Mouse (Mus musculus) hindbrain, embryonic 13.5 days (tissue): ENCODE results near the gene Ccnq. TPM values are rescaled to one million over a fixed set of nuclear protein-coding genes. Genes with fewer than 3 reads are reported as not detected.

Experiments used
- ATAC-seq: fragments of 200-750 bp; cut with Nextera tagmentation; 2 replicates; pipeline ENCODE4 v1.8.0; 2017; ENCODE audit warnings: moderate TSS enrichment; ENCODE audit not compliant: low FRiP score
- H3K27ac ChIP-seq: fragments of 300-500 bp; sonication (generic); 2 replicates; pipeline ENCODE4 v1.5.1; 2015; ENCODE audit warnings: inconsistent platforms, mild to moderate bottlenecking, moderate library complexity
- H3K27me3 ChIP-seq: fragments of 300-500 bp; sonication (generic); 2 replicates; pipeline ENCODE4 v1.6.1; 2015; ENCODE audit warnings: mild to moderate bottlenecking, inconsistent platforms
- H3K36me3 ChIP-seq: fragments of 300-500 bp; sonication (generic); 2 replicates; pipeline ENCODE4 v1.6.1; 2015; ENCODE audit warnings: mild to moderate bottlenecking, inconsistent platforms
- H3K4me1 ChIP-seq: fragments of 300-500 bp; sonication (generic); replicated peaks from 2 replicates; pipeline ENCODE4 v1.6.1; 2015; ENCODE audit warnings: inconsistent platforms
- H3K4me2 ChIP-seq: fragments of 300-500 bp; sonication (generic); 2 replicates; pipeline ENCODE4 v1.6.1; 2015; ENCODE audit warnings: inconsistent platforms, mild to moderate bottlenecking, moderate library complexity
- H3K4me3 ChIP-seq: fragments of 300-500 bp; sonication (generic); 2 replicates; pipeline ENCODE4 v1.5.1; 2015; ENCODE audit warnings: mild to moderate bottlenecking, inconsistent platforms
- H3K9ac ChIP-seq: fragments of 300-500 bp; sonication (generic); 2 replicates; pipeline ENCODE4 v1.6.1; 2015; ENCODE audit warnings: mild to moderate bottlenecking, inconsistent platforms
- H3K9me3 ChIP-seq: fragments of 300-500 bp; sonication (generic); 2 replicates; pipeline ENCODE4 v1.6.1; 2016; ENCODE audit warnings: inconsistent platforms
- WGBS: fragments of 180-500 bp; shearing (Covaris S2); methylation state at CpG from one replicate; pipeline ENCODE4 v1.1.7; 2015; 5-methylcytosine and 5-hydroxymethylcytosine counted together
- microRNA-seq: library from miRNA; unstranded; fragments of <30 nt; microRNA quantifications from one replicate; pipeline ENCODE4, GENCODE M21; 2016
- polyA plus RNA-seq: library from polyadenylated mRNA; unstranded; fragments of >200 nt; fragmentation: Nextera tagmentation; extraction: Ambion mirVana; gene quantifications from 2 replicates; pipeline ENCODE4 v1.2.1, GENCODE M21; 2015

Ccnq gene
- polyA plus RNA-seq, 1 experiment from 2014 or later = 28.3 TPM

GRCm38 (mm10) chr11:78726366-78726765 lies 25.2 kb downstream of the Ccnq start:
- Histone ChIP-seq H3K9ac (no peak overlapping the region), H3K27me3 (0 out of 2 replicates have a peak, but pooled peaks cover 4% of the 10 kb centered on the region), H3K9me3 (no peaks in the 10 kb centered on the region), H3K4me3 (no peak overlapping the region), H3K27ac (no peak overlapping the region), H3K36me3 (no peaks in the 10 kb centered on the region), H3K4me2 (no peak overlapping the region), H3K4me1 (no peaks in the 10 kb centered on the region)
- no peak for ATAC-seq
- 86% methylated on average over 3 of the region's 3 CpGs for WGBS

GRCm38 (mm10) chr11:78724792-78725191 lies 26.7 kb downstream of the Ccnq start:
- H3K27me3 ChIP-seq = no peaks in the 10 kb centered on the region
- H3K4me3 ChIP-seq = no peak overlapping the region
- ATAC-seq = no peak
- H3K4me1 ChIP-seq = no peaks in the 10 kb centered on the region
- no peak overlapping the region for H3K9ac ChIP-seq
- H3K4me2 ChIP-seq = no peak overlapping the region
- no peaks in the 10 kb centered on the region for H3K36me3 ChIP-seq
- no peaks in the 10 kb centered on the region for H3K9me3 ChIP-seq
- H3K27ac ChIP-seq = no peak overlapping the region
- WGBS = 89% methylated on average over 1 of the region's 1 CpGs

GRCm38 (mm10) chr11:78721419-78721818 lies 30.1 kb downstream of the Ccnq start:
- H3K27me3 ChIP-seq = no peaks in the 10 kb centered on the region
- no peaks in the 10 kb centered on the region for H3K4me1 ChIP-seq
- H3K4me3 ChIP-seq = no peak overlapping the region
- H3K9me3 ChIP-seq = no peaks in the 10 kb centered on the region
- H3K4me2 ChIP-seq = no peak overlapping the region
- no peak overlapping the region for H3K27ac ChIP-seq
- 89% methylated on average over 2 of the region's 2 CpGs for WGBS
- no peak for ATAC-seq
- H3K9ac ChIP-seq = no peak overlapping the region
- H3K36me3 ChIP-seq = no peaks in the 10 kb centered on the region

DNA sequence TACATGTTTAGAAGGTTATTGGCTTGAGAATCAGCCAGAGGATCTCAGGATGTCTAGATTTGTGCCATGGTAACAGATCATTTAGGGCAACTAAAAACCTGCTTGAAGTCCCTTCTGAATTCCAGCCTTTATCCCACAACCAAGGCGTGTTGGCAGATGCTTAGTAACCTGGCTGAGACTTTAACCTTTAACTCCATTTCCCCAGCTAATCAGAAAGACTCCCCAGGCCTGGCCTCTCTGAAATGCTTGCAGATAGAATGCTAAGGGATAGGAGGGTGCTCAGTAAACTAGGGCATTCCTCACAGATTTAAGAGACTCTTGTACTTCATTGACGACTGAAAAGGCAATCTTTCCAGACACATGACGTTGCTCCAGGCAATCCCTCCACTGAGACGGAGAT lies 33.9 kb downstream of the Ccnq start:
- no peaks in the 10 kb centered on the region for H3K36me3 ChIP-seq
- ATAC-seq = no peak
- WGBS = 68% methylated on average over 4 of the region's 4 CpGs
- no peaks in the 10 kb centered on the region for H3K27me3 ChIP-seq
- H3K4me1 ChIP-seq = no peaks in the 10 kb centered on the region
- no peaks in the 10 kb centered on the region for H3K9me3 ChIP-seq
- no peak overlapping the region for H3K9ac ChIP-seq
- no peak overlapping the region for H3K4me3 ChIP-seq
- no peak overlapping the region for H3K4me2 ChIP-seq
- no peak overlapping the region for H3K27ac ChIP-seq

GRCm38 (mm10) chr11:78708642-78709041 lies 42.9 kb downstream of the Ccnq start:
- Histone ChIP-seq H3K9me3 (no peaks in the 10 kb centered on the region), H3K9ac (no peak overlapping the region), H3K27me3 (no peaks in the 10 kb centered on the region), H3K4me2 (no peak overlapping the region), H3K4me3 (no peak overlapping the region), H3K36me3 (no peaks in the 10 kb centered on the region), H3K4me1 (no peaks in the 10 kb centered on the region), H3K27ac (no peak overlapping the region)
- ATAC-seq = no peak
- 87% methylated on average over 2 of the region's 2 CpGs for WGBS

- Histone ChIP-seq H3K9ac (no peak overlapping the region), H3K9me3 (no peaks in the 10 kb centered on the region), H3K4me3 (no peak overlapping the region), H3K4me1 (no peaks in the 10 kb centered on the region), H3K27ac (no peak overlapping the region), H3K4me2 (no peak overlapping the region), H3K27me3 (no peaks in the 10 kb centered on the region), H3K36me3 (no peaks in the 10 kb centered on the region)
- ATAC-seq = no peak
Measured at GRCm38 (mm10) chr11:78706026-78706425, 45.5 kb downstream of the Ccnq start.

GRCm38 (mm10) chr11:78703085-78703484 lies 48.4 kb downstream of the Ccnq start:
- H3K36me3 ChIP-seq = no peaks in the 10 kb centered on the region
- 84% methylated on average over 5 of the region's 5 CpGs for WGBS
- H3K9ac ChIP-seq = no peak overlapping the region
- H3K27me3 ChIP-seq = peaks cover 6% of the 10 kb centered on the region; the same call in 1 of the 2 replicates
- no peaks in the 10 kb centered on the region for H3K4me1 ChIP-seq
- no peaks in the 10 kb centered on the region for H3K9me3 ChIP-seq
- no peak overlapping the region for H3K27ac ChIP-seq
- ATAC-seq = no peak
- no peak overlapping the region for H3K4me2 ChIP-seq
- H3K4me3 ChIP-seq = no peak overlapping the region

DNA sequence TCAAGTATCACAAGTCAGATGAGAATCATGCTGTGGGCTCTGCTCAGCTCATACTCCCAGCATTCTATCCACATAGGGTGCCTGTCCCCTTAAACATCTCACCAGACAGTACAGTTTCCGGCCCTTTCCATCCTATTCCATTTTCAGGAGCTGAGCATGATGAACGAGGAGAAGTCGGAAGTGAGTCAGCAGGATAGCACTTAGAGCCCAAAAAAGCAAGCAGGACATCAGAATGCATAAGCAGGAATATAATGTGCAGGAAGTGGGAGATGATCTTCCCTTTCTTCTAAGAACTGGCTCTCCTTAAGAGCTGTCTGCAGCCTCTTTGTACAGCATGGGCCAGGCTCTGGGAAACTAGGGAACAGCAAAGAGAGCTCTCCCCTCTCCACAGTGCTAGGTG lies 49.2 kb downstream of the Ccnq start:
- H3K27me3 ChIP-seq = peaks cover 6% of the 10 kb centered on the region; the same call in 1 of the 2 replicates
- ATAC-seq = no peak

More for the DNA sequence above, 49.2 kb downstream of the Ccnq start:
- H3K27ac ChIP-seq = no peak overlapping the region
- H3K9me3 ChIP-seq = no peaks in the 10 kb centered on the region
- H3K36me3 ChIP-seq = no peaks in the 10 kb centered on the region
- no peak overlapping the region for H3K4me2 ChIP-seq
- H3K4me1 ChIP-seq = no peaks in the 10 kb centered on the region
- no peak overlapping the region for H3K9ac ChIP-seq
- WGBS = 70% methylated on average over 3 of the region's 3 CpGs
- H3K4me3 ChIP-seq = no peak overlapping the region

Small RNA genes lying within 50 kb of the gene (microRNA-seq; reads per million reads assigned to microRNA genes)
- gene Gm23840 = not detected

Other genes starting within 250 kb of the Ccnq start
- gene Sebox, start 248.3 kb downstream of the Ccnq start, polyA plus RNA-seq = 0.13 and 0.19 TPM in 2 replicates
- 93.6 and 101 TPM in 2 replicates for gene Tmem199, start 239.6 kb downstream of the Ccnq start, polyA plus RNA-seq
- gene Poldip2, start 239.5 kb downstream of the Ccnq start, polyA plus RNA-seq = 185 and 190 TPM in 2 replicates
- 51.9 and 52.4 TPM in 2 replicates for gene Tnfaip1, start 215.4 kb downstream of the Ccnq start, polyA plus RNA-seq
- gene Ift20, start 215.4 kb downstream of the Ccnq start, polyA plus RNA-seq = 118 and 124 TPM in 2 replicates
- gene Tmem97, start 201.0 kb downstream of the Ccnq start, polyA plus RNA-seq = 28.5 and 30.5 TPM in 2 replicates
- gene Nlk, start 54.4 kb downstream of the Ccnq start, polyA plus RNA-seq = 29.9 and 31.8 TPM in 2 replicates
- gene Lyrm9, start 74.9 kb upstream of the Ccnq start, polyA plus RNA-seq = 29.6 and 30.4 TPM in 2 replicates
- gene Nos2, start 169.1 kb upstream of the Ccnq start, polyA plus RNA-seq = 1.3 and 1.5 TPM in 2 replicates
- gene Lgals9, start 233.2 kb upstream of the Ccnq start, polyA plus RNA-seq = 10.6 and 12.3 TPM in 2 replicates